Mouse (Mus musculus) left cerebral cortex, postnatal 25 days (tissue): Measurements from ENCODE around the gene Gtpbp1. TPM values are rescaled to one million over a fixed set of nuclear protein-coding genes. Genes with fewer than 3 reads are reported as not detected.

Source experiments
- DNase-seq, 2 experiments: peaks; one replicate each; pipeline ENCODE4 v3.0.0; 2022; ENCODE audit warnings: low spot score in 2 of 2, mixed read lengths in 1 of 2
- intact Hi-C: fragments of 180-260 bp; cut with DNase I; formaldehyde crosslinking; loops from one replicate; pipeline ENCODE4 v1.15.1; 2025
- total RNA-seq, 2 experiments: library from RNA; stranded (reverse); gene quantifications; 2 replicates each; pipeline ENCODE4 v1.2.3; 2021

Gene Gtpbp1
- total RNA-seq, 2 experiments from 2014 or later: 42.5 to 47.7 TPM

DNA sequence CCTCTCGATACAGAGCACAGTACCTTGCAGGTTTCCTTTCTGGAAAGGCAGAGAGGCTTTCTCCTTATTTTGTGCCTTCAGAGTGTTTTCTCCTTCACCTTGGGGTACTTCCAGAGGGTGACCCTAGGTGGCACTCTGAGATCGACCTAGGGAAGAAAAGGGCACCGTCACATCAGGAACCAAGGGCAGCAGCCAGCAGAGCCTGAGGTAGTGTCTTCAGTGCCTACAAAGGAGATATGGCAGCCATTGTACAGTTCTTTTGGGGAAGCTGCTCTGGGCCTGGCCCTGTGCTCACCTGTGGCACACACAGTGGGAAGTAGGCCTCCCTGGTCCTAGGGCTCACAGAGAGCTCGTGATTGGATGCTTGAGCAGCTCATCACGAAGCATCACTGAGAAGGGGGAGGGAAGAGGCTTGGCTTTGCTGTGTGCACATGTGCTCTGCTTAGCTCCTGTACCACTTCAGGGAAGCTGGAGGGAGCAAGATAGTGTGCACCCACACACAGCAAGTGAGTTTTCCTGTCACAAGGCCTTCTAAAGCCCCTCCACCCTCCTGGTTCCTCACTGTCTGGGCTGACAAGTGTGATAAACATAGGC is 17.7 kb downstream of the Gtpbp1 start:
- intact Hi-C loops: no loop called here

DNA sequence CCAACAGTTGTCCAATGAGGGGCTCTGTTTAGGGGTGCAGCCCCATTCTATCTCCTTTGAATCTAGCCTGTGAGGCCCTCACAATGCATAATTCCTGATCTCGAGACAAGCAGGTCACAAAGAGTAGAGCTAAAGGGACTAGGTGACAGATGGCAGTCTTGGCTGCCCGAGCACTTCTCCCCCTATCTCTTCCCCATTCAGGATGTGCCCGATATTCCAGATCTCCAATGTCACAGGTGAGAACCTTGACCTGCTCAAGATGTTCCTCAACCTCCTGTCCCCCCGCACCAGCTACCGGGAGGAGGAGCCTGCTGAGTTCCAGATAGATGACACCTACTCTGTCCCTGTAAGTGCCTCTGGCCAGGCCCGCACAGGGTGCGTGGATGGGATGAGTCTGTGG is 25.0 kb downstream of the Gtpbp1 start:
- no peak for DNase-seq
- intact Hi-C loops: no loop called here

More for the DNA sequence above, 17.7 kb downstream of the Gtpbp1 start:
- no peak for DNase-seq

DNA sequence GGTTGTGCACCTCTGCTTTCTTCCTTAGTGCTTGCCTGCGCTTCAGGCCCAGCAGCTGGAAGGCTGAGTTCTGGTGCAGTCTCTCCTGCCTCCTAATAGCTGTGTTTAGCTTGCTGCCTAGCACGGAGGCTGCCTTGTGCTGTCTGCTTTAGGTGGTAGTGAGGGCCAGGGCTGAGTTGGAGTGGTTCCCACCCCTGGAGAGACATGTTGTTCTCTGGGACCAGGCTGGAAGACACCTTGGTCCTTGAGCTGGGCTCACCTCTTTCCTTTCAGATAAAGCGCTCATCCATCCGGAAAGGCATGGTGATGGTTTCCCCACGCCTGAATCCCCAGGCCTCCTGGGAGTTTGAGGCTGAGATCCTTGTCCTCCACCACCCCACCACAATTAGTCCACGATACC is 26.1 kb downstream of the Gtpbp1 start:
- no peak for DNase-seq
- intact Hi-C loops: no loop called here

DNA sequence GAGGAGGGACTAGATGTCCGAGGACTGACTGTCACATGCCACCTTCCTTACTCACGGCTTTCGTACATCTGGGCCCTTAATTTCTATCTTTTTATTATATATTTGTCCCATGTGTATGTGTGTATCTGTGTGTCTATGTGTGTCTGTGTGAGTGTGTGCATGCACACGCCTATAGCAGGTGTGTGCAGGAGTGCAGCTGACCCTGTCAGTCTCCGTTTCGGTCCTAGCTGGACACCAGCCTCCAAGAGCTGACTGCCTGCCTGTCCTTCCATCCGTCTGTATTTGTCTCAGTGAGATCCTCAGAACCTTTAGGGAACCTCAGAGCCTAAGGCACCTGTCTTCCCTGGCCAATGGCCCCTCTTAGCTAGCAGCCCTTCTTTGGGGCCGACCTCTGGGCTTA is 29.6 kb downstream of the Gtpbp1 start:
- intact Hi-C loops: no loop called here

DNA sequence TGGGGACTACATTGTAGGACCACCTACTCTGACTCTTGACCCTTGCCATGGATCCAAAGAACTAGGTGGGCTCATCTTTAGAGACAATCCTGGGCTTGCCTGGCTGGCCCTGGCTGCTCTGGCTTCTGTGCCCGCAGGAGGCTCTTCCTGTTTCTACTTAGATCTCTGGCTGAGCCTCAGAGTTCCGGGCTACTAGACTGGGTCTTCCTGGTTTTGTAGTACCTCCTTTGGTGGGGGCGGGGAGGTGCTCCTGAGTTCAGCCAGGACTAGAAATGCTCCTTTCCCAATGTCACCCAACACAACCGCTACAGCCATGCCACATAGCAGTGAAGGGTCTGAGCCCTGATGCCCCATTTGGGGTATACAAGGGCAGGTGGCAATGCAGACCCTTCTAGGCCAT is 30.2 kb downstream of the Gtpbp1 start:
- intact Hi-C loops: no loop called here
- no peak for DNase-seq

More for the DNA sequence above, 29.6 kb downstream of the Gtpbp1 start:
- DNase-seq: no peak

DNA sequence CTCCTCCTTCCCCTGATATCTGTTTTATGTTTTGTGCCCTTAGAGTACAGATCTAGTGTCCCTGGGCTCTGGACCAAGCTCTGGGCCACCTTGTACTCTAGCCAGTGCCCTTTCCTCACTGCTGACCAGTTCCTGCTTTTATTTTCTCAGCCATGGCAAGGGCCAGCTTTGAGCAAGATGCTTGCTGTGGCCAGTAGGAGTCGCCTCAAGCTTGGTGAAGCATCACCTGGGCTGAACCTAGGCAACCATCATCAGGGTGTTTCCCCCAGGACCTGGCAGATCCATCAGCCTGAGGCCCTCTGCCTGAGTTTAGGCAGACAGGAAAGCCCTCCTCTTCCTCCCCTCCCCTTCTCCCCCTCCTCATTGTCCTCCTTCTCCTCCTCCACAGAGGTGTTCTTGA is 32.8 kb downstream of the Gtpbp1 start:
- intact Hi-C loops: no loop called here
- peak in 1 of 2 experiments; percentile 60 for DNase-seq

DNA sequence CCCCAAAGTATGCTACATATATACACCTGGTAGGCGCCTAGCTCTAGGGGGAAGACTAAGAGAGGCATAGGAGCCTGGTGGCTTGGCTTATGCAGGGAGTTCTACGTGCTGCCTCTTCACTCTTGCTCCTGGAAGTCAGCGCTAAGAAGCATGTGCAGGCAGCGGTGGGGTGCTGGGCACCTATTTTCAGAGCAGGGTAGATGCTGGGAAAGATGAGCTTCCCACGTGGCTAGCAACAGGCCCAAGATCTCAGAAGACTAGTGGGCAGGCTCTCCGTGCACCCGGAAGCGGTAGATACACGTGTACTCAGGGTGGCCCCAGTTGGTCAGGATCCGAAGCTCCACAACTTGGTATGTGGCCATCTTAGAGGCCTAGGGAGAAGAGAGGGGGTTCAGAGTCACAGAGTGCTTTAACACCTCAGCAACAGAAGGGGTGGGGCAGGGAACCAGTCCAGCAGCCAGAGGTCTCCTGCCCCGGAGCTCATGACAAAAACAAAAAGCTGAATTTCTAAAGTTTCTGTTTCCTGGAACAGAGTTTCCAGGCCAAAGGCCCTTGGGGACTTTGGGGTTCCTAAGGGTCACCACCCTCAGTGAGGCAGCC is 34.6 kb downstream of the Gtpbp1 start:
- peak; percentile 61 to 89 for DNase-seq
- intact Hi-C loops: no loop called here

DNA sequence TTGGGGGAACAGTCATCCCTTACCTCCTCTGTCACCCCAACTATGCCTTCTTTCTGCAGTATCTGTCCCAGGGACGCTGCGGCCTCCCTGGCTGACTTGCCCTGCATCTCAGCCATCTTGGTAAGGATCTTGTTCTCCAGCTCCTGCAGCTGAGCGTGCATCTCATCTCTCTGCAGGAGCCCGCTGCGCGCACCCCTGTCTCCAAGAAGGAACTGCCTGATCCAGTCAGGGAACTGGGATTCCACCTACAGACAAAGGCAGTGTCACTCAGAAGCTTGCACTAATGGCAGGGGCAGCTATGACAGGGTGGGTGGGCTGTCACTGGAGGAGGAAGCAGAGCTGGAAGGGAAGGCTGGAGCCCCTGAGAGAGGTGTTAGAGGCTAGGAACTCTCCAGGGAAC is 37.2 kb downstream of the Gtpbp1 start:
- DNase-seq: no peak

DNA sequence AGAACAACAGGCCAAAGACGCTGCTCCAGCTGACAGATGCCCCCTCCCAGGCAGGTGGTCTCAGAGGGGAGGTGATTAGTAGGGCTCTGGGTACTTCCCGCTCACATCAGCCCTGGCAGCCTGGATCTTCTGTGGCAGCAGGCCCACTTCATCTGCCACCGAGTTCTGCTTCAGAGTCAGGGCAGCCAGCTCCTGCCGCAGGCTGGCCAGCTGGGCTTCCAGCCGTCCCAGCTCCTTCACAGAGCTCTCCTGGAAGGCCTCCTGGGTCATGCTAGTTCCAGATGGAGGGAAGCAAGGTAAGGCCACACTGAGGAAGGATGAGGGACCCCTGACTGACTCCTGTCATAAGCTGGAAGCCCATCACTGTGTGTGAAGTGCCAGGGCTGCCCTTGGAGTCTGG is 37.7 kb downstream of the Gtpbp1 start:
- intact Hi-C loops: no loop called here
- DNase-seq: no peak

More for the DNA sequence above, 37.2 kb downstream of the Gtpbp1 start:
- intact Hi-C loops: no loop called here

DNA sequence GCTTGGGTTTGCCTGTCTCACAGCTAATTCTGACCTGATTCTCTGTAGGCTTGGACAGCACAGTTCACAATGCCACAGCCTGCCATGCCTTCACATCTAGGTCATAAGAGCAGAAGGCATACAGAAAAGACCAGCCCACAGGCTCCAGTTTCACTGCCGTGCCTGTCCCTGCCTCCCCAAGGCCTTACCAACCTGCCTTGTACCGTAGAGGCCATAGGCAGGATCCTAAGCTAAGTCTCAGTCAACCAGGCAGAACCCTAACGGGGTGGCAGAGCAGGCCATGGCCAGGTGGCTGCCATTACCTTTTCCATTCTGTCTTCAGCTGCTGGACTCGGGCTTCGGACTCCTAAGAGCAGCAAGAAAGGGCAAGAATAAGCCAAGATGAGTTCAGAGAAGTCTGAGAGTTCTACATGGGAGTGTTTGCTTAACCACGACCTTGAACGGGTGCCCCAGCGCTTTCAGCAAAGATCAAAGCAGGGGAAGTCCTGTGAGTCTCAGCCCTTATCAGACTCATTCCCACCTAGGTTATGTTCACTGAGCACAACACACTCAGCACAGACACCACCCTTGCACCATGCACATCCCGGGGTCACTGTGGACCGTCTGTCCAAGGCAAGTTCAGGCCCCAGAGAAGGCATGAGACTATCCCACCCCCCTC is 38.2 kb downstream of the Gtpbp1 start:
- intact Hi-C loops: no loop called here
- no peak for DNase-seq

DNA sequence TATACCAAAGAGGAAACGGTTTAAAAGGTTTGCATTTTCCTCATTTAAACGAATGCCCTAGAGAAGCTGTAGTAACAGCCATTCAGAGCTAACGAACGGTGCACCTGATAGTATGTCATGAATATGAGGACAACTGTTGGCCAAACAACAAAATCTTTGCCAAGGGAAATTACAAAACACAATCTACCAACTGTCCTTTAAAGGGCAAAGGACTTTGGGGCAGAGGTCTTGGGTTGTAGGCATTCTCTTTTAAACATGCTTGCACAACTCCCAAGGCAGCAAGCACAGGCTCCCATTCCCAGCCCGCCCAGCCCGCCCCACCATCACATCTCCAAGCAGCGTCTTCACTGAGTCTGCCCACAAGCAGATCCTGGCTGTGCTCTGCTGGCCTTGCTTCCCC is 40.9 kb downstream of the Gtpbp1 start:
- intact Hi-C loops: no loop called here
- DNase-seq: no peak

DNA sequence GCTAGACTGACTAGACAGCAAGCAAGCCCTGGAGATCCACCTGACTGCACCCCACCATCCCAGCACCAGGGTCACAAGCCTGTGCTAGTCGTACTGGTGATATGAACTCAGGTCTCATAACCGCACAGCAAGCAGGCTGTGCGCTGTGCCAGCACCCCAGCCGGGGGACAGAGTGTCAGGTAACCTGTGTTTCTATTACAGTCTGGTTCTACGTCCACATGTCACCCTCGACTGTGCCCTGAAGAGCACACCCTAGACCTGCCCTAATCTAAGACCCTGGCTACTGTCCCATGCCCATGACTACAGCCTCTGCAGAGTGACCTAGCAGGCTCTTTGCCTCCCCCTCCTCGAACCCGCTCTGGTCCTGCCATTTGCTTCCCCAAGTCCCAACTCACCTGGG is 42.5 kb downstream of the Gtpbp1 start:
- intact Hi-C loops: no loop called here
- DNase-seq: no peak

DNA sequence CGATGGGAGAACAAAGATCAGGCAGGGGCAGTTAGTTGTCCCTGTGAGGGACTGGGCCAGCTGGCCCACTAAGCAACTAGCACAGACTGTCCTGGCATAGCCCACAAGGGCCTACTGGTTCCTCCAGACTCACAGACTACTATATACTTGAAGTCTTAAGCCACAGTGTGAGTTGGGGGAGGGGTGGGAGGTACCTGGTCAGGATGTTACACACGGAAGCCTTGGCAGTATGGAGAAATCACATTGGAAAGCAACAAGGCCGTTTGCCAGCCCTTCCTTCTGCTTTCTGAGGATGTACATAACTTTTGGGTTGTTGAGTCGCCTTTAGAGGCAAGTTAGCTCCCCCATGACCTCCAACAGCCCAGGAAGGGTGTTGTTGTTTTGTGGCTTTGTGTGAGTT is 43.0 kb downstream of the Gtpbp1 start:
- intact Hi-C loops: no loop called here
- DNase-seq: no peak

DNA sequence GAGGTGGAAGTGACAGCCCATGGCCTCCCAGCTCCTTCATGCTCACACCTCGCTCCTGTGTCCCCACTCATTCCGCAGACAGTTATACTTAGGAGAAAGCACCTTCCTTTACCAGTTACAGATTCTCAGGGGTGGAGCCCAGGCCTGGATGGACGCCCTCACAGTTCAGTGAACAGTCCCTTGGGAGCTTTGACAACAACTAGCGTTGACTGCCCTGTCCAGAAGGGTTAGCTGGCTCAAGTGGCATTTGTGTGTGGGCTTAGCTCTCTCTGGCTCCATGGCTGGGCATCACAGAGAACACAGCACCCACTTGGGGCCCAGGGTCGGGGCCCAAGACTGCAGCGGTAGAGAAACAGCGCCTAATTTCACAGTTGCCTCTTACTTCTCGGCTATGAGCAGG is 43.7 kb downstream of the Gtpbp1 start:
- DNase-seq: no peak
- intact Hi-C loops: no loop called here

DNA sequence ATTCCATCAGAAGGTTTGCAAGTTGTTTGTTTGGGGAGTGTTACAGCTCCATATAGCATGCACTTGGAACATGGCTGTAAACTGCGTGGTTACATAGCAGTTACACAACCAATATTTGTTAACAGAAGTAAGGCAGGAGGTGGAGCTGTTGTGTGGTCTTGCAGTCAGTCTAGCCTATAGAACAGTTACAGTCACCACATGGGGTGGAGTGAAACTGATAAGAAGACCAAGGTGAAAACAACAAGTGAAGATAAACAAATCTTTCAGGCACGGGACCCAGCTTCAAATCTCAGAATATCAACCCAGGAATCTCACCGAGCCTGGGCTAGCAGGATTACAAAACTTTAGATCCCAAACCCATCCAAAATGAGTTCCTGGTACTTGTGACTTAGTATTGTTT is 50.1 kb downstream of the Gtpbp1 start:
- no peak for DNase-seq
- intact Hi-C loops: no loop called here

DNA sequence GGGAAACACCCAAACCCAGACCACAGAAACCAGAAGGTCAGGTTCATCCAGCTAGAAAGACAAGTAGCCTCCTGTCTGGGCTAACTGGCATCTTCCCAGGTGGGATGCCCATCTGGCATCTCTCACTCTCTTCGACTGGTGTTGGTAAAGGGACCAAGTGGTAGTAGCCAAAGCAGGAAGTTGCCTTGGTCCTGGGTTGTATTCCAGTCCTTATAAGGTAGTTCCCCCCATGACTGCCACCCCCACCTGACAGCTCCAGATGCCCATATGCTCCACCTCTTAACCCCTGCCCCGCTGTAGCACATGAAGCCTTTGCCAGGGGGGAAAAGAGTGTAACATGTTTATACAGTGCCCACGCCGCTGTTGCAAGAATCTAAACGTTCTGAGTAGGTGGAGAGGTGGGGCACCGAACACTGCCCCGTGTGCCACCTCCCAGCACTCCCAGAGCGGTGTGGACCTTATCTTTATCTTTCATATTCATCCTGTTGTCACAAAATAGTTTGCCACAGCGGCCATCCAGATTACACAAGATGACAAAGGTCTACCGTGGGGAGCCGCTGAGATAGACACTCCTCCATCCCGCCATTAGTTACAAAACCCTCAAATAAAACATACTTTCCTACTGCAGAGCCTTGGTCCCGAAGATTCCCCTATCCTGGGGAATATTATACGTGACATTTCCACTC is 50.7 kb downstream of the Gtpbp1 start:
- intact Hi-C loops: no loop called here

DNA sequence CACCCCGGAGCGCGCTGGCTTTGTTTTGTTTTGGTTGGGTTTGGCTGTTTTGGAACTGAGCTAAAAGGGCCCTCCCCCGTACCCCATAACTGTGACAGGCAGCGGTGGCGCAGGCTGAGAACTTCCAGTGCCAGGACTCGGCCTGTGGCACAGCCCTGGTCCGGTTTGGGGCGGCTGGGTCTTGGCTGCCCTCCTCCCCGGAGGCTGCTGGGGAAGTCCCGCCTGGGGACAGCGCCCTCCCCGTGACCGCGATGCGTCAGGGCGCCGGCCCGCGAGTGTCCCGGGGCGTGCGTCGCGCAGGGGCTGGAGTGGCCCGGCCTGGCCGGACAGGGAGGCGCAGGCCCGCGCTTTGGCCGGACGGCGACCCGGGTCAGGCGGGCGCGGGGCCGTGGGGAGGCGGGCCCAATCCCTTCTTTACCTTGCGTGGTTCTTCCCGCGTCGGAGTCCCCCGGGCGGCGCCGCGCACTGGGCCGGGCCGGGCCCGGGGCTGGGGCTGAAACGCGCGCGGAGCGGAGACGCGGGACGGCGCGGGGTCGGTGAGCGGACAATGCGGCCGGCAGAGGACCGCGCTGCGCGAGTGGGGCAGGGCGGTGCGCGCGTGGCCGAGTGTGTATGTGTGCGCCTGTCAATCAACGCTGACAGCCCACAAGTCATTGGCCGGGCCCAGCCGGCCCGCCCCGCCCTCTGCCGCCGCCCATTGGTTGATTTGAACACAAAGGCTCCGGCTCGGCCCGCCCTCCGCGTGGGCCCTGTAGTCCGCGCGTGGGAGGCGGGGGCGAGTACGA is 51.5 kb downstream of the Gtpbp1 start, which contains the start of gene Sun2:
Gene Sun2, minus strand, starts transcription at position 616 of the 785 bp plus-strand sequence.
- intact Hi-C loops: no loop called here
- DNase-seq: peak; percentile 94

More for the DNA sequence above, 50.7 kb downstream of the Gtpbp1 start:
- no peak for DNase-seq

DNA sequence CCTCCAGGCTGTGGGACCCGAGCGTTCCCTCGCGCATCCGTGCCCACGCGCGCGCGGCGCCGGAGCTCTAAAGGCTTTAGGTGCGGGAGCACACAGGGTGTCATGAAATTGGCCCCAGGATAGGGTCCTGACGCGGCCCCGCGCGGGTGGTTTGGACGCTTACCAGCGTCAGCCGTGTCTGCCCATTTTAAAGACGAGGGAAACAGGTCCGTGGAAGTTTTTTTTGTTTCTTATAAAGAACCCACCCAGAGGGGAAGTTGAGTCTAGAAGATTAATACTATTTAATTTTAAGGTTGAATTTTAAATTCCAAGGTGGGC is 52.0 kb downstream of the Gtpbp1 start:
- intact Hi-C loops: no loop called here
- DNase-seq: no peak

DNA sequence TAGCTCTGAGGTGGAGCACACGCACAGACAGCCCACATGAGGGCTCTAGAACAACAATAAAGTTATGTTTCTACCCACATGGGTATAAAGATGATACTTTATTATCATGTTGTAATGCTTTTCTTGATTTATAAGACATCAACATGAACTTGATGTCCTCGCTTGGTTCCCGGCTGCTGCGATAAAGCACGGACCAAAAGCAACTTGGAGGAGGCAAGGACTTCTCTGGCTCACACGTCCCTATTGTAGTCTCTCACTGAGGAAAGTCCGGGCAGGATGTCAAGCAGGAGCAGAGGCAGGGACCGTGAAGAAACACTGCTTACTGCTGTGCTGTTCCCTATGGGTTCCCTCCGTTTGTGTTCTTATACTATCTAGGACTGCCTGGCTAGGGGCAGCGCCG is 53.4 kb downstream of the Gtpbp1 start:
- intact Hi-C loops: no loop called here
- DNase-seq: no peak

DNA sequence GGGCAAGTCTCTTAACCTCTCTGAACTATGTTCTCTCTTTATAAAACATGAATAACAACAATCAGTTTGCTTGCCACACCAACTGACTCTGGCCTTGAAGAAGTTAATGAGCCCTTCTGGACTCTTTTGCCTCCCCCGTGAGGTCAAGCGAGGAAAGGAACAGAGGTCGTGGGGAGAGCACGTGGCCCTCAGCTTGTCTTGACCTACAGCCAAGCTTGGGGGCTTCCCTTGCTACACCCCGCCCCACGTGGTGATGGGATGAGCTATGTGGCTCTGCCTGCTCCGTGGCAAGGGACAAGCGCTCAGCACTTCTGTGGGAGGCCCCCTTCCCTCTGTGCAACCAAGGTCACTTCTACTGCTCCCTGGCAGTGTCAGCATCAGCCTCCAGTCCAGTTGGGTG is 54.1 kb downstream of the Gtpbp1 start:
- no peak for DNase-seq
- intact Hi-C loops: no loop called here
